In genomic region chr1:45767533-45767932, GRCm38 (mm10) we compare ENCODE assay signal across 14 mouse cellular contexts. TPM values are rescaled to one million over a fixed set of nuclear protein-coding genes. Genes with fewer than 3 reads are reported as not detected.
DNase-seq lines count a peak whose midpoint lies in the region; ATAC-seq lines count a peak whose summit lies in the region.
"Had no signal": no experiment of that assay in that cellular context is flagged by ENCODE, and none has a peak within 500 bp of the region (broad histone marks: within the 10 kb centered on the region; RNA-seq: fewer than 3 reads in every experiment).

No protein-coding gene starts in this region.

- H3K27me3 ChIP-seq in lung, embryonic 15.5 days, result no peaks in the 10 kb centered on the region
- no peaks in the 10 kb centered on the region for H3K27me3 ChIP-seq in intestine, embryonic 15.5 days (replicated peaks)
- no peaks in the 10 kb centered on the region for H3K27me3 ChIP-seq in midbrain, embryonic 13.5 days
- H3K27me3 ChIP-seq: heart, embryonic 13.5 days; Patski; stomach, embryonic 15.5 days had no signal

- H3K27ac ChIP-seq in lung, embryonic 15.5 days, result 0 out of 2 replicates have a peak overlapping the region, but pooled peaks have one; percentile 46
- no peak overlapping the region for H3K27ac ChIP-seq in intestine, embryonic 15.5 days
- H3K27ac ChIP-seq in midbrain, embryonic 13.5 days, result no peak overlapping the region
- H3K27ac ChIP-seq: heart, embryonic 13.5 days; left cerebral cortex, adult 2 months; stomach, embryonic 15.5 days had no signal

- no peaks in the 10 kb centered on the region for H3K36me3 ChIP-seq in lung, embryonic 15.5 days
- H3K36me3 ChIP-seq in intestine, embryonic 15.5 days, result no peaks in the 10 kb centered on the region
- H3K36me3 ChIP-seq in midbrain, embryonic 13.5 days, result no peaks in the 10 kb centered on the region
- H3K36me3 ChIP-seq: heart, embryonic 13.5 days; stomach, embryonic 15.5 days had no signal

- no peak for ATAC-seq in lung, embryonic 15.5 days (ENCODE audit: borderline replicate concordance, extremely low read depth, low FRiP score, low TSS enrichment)
- ATAC-seq in intestine, embryonic 15.5 days, result no peak
- ATAC-seq in midbrain, embryonic 13.5 days, result no peak
- ATAC-seq: Patski had no signal

- H3K4me1 ChIP-seq in lung, embryonic 15.5 days, result peaks cover 10% of the 10 kb centered on the region; the same call in 1 of the 2 replicates
- H3K4me1 ChIP-seq in intestine, embryonic 15.5 days (replicated peaks), result no peaks in the 10 kb centered on the region
- H3K4me1 ChIP-seq in midbrain, embryonic 13.5 days (replicated peaks), result no peaks in the 10 kb centered on the region
- H3K4me1 ChIP-seq: heart, embryonic 13.5 days; stomach, embryonic 15.5 days had no signal

- intact Hi-C loops in left cerebral cortex, postnatal 4 days (cut with DNase I), result loop anchor here (5.0 kb wide), 2 partner anchors 330 to 1540 kb away; no protein-coding TSS in a partner anchor
- intact Hi-C loops in left cerebral cortex, postnatal 25 days (cut with DNase I), result loop anchor here (2.0 to 10.0 kb wide), 4 partner anchors 95 to 1540 kb away; partner anchors contain the start of gene Col3a1

- H3K4me2 ChIP-seq in lung, embryonic 15.5 days, result no peak overlapping the region
- H3K4me2 ChIP-seq in intestine, embryonic 15.5 days (replicated peaks), result no peak overlapping the region
- H3K4me2 ChIP-seq in midbrain, embryonic 13.5 days (replicated peaks), result no peak overlapping the region
- H3K4me2 ChIP-seq: heart, embryonic 13.5 days; stomach, embryonic 15.5 days had no signal

- peak; percentile 6 for DNase-seq in left cerebral cortex, postnatal 4 days
- no peak for DNase-seq in left cerebral cortex, postnatal 25 days (ENCODE audit: low spot score in 2 of 2)
- peak; percentile 19 for DNase-seq in embryo, embryonic 9.5 days (ENCODE audit: extremely low spot score)
- peak; percentile 31 for DNase-seq in gastrocnemius, postnatal 10 days
- DNase-seq in liver, result no peak
- DNase-seq: cerebellum, adult 8-10 months had no signal

- H3K4me3 ChIP-seq in lung, embryonic 15.5 days, result no peak overlapping the region
- no peak overlapping the region for H3K4me3 ChIP-seq in intestine, embryonic 15.5 days (replicated peaks)
- no peak overlapping the region for H3K4me3 ChIP-seq in midbrain, embryonic 13.5 days (replicated peaks)
- H3K4me3 ChIP-seq: heart, embryonic 13.5 days; left cerebral cortex, adult 2 months; myocyte; stomach, embryonic 15.5 days had no signal

- no peak overlapping the region for H3K9ac ChIP-seq in lung, embryonic 15.5 days
- H3K9ac ChIP-seq in intestine, embryonic 15.5 days, result no peak overlapping the region
- H3K9ac ChIP-seq in midbrain, embryonic 13.5 days (replicated peaks), result no peak overlapping the region
- H3K9ac ChIP-seq: heart, embryonic 13.5 days; stomach, embryonic 15.5 days had no signal

- no peaks in the 10 kb centered on the region for H3K9me3 ChIP-seq in lung, embryonic 15.5 days
- no peaks in the 10 kb centered on the region for H3K9me3 ChIP-seq in intestine, embryonic 15.5 days
- H3K9me3 ChIP-seq in midbrain, embryonic 13.5 days, result no peaks in the 10 kb centered on the region
- H3K9me3 ChIP-seq: heart, embryonic 13.5 days; stomach, embryonic 15.5 days had no signal

- WGBS in lung, embryonic 15.5 days, result 45% methylated on average over 5 of the region's 5 CpGs
- WGBS in intestine, embryonic 15.5 days, result 71% methylated on average over 5 of the region's 5 CpGs
- 74% methylated on average over 5 of the region's 5 CpGs for WGBS in midbrain, embryonic 13.5 days

RNA-seq across cellular contexts. Expression of gene Wdr75, which starts 27.4 kb away (rescaled TPM):
- 10 to 100 TPM; 57.4 to 60.6 TPM for total RNA-seq in left cerebral cortex, postnatal 4 days (2021)
- 10 to 100 TPM; 39.4 to 39.5 TPM for total RNA-seq in left cerebral cortex, postnatal 25 days (2021)
- 10 to 100 TPM; 22.7 to 24.2 TPM for total RNA-seq in gastrocnemius, postnatal 10 days (2021)
- 68.2 and 80.2 TPM in 2 replicates for polyA plus RNA-seq in lung, embryonic 15.5 days (2015; fragmentation: Nextera tagmentation; extraction: Ambion mirVana)
- 60.8 and 69.4 TPM in 2 replicates for polyA plus RNA-seq in intestine, embryonic 15.5 days (2015; fragmentation: Nextera tagmentation; extraction: Ambion mirVana)
- polyA plus RNA-seq in midbrain, embryonic 13.5 days (2015; fragmentation: Nextera tagmentation; extraction: Ambion mirVana), result 61.8 and 74.1 TPM in 2 replicates

Comparison
In these comparisons a context has a peak if more than half of its experiments do, and no peak if none do; other contexts are left out.
1. DNase-seq: peak in left cerebral cortex, postnatal 4 days (single experiment), embryo, embryonic 9.5 days (single experiment) and gastrocnemius, postnatal 10 days (single experiment); none in left cerebral cortex, postnatal 25 days (0 of 2) and liver (single experiment).